8 mouse cellular contexts compared by ENCODE assay signal in genomic region chr9:44319887-44320798, GRCm38 (mm10). TPM values are rescaled to one million over a fixed set of nuclear protein-coding genes. Genes with fewer than 3 reads are reported as not detected.
A peak's percentile ranks its signal among the peaks of the same experiment; 100 is the strongest.
DNase-seq lines count a peak whose midpoint lies in the region; ATAC-seq lines count a peak whose summit lies in the region.

TSS of gene C2cd2l (minus strand) at chr9:44320285.

- intact Hi-C loops in gastrocnemius, postnatal 14 days (cut with DNase I; ENCODE audit: low total_unique reads), result no loop called here
- intact Hi-C loops in left cerebral cortex, postnatal 10 days (cut with DNase I), result no loop called here

- ATAC-seq in inflammation-experienced regulatory T-cells, adult 6 months, result peak; percentile 83
- peak; percentile 87 for ATAC-seq in megakaryocyte-erythroid progenitor cell, adult 5-6 weeks (replicated peaks; ENCODE audit: low FRiP score, low TSS enrichment, poor library complexity, severe bottlenecking)

- peak; percentile 93 to 96 for DNase-seq in adrenal gland, adult (ENCODE audit: inconsistent age in 2 of 2, low spot score in 1 of 2)
- peak; percentile 98 for DNase-seq in embryo, embryonic 10.5 days (ENCODE audit: low spot score)
- peak; percentile 92 for DNase-seq in gastrocnemius, postnatal 14 days
- peak; percentile 94 to 96 for DNase-seq in left cerebral cortex, postnatal 10 days (ENCODE audit: extremely low spot score in 1 of 2, low spot score in 2 of 2)
- DNase-seq in right cerebral cortex, postnatal 36 days (ENCODE audit: low spot score in 2 of 2), result peak; percentile 85 to 94
- peak; percentile 96 for DNase-seq in yolk sac, embryonic 10.5 days (ENCODE audit: low spot score)

RNA-seq across cellular contexts. Expression of gene C2cd2l, which starts in this region (rescaled TPM):
- total RNA-seq in gastrocnemius, postnatal 14 days (2021), result 10 to 100 TPM; 12.1 to 13.7 TPM
- 1 to 10 TPM; 1.7 to 3.1 (median 2.8) TPM for polyA plus RNA-seq in inflammation-experienced regulatory T-cells, adult 6 months (2017; shearing (Covaris generic))
- 100 to 1,000 TPM; 151 to 158 TPM for total RNA-seq in left cerebral cortex, postnatal 10 days (2021)
- 11.4 and 15.1 TPM in 2 replicates for total RNA-seq in megakaryocyte-erythroid progenitor cell, adult 5-6 weeks (2014; fragmentation: Nextera tagmentation)
- 4.0 and 6.9 TPM in 2 replicates for total RNA-seq in megakaryocyte-erythroid progenitor cell, adult 5-6 weeks (2017)

Comparison
In these comparisons a context has a peak if more than half of its experiments do, and no peak if none do; other contexts are left out.
1. Peak in every context shown above with its lines: DNase-seq and ATAC-seq.
2. RNA of gene C2cd2l (total RNA-seq): 151 to 158 TPM in left cerebral cortex, postnatal 10 days; 12.1 to 13.7 TPM in gastrocnemius, postnatal 14 days and 4.0 to 15.1 TPM in megakaryocyte-erythroid progenitor cell, adult 5-6 weeks; every median in the first group is over 4 times any median in the second.